11 mouse cellular contexts compared by ENCODE assay signal in genomic region chr11:96365441-96366091, GRCm38 (mm10). TPM values are rescaled to one million over a fixed set of nuclear protein-coding genes. Genes with fewer than 3 reads are reported as not detected.
DNase-seq lines count a peak whose midpoint lies in the region; ATAC-seq and TF ChIP-seq lines count a peak whose summit lies in the region.
"Had no signal": no experiment of that assay in that cellular context is flagged by ENCODE, and none has a peak within 500 bp of the region (broad histone marks: within the 10 kb centered on the region; RNA-seq: fewer than 3 reads in every experiment).

Gene Hoxb1, plus strand, starts transcription at chr11:96365752.

- 0 out of 2 replicates have a peak, but pooled peaks cover 4% of the 10 kb centered on the region for H3K4me1 ChIP-seq in lung, embryonic 14.5 days (ENCODE audit: insufficient read depth)
- H3K4me1 ChIP-seq in embryonic facial prominence, embryonic 10.5 days = peaks cover 8% of the 10 kb centered on the region; the same call in 1 of the 2 replicates
- H3K4me1 ChIP-seq in hindbrain, postnatal 0 days (ENCODE audit: insufficient read depth, low read length) = no peaks in the 10 kb centered on the region
- H3K4me1 ChIP-seq in neural tube, embryonic 14.5 days (ENCODE audit: control insufficient read depth, insufficient read depth, low read length) = 0 out of 2 replicates have a peak, but pooled peaks cover 12% of the 10 kb centered on the region
- H3K4me1 ChIP-seq: embryonic facial prominence, embryonic 12.5 days had no signal

- no peak for TF ChIP-seq CTCF in lung, embryonic 14.5 days (IDR thresholded peaks at IDR 0.05; ENCODE audit: low read depth)
- no peak for TF ChIP-seq CTCF in hindbrain, postnatal 0 days (IDR thresholded peaks at IDR 0.05; ENCODE audit: low read depth)

- no peaks in the 10 kb centered on the region for H3K9me3 ChIP-seq in lung, embryonic 14.5 days (ENCODE audit: low read depth, low read length)
- no peaks in the 10 kb centered on the region for H3K9me3 ChIP-seq in embryonic facial prominence, embryonic 10.5 days
- H3K9me3 ChIP-seq in hindbrain, postnatal 0 days (ENCODE audit: low read length) = no peaks in the 10 kb centered on the region
- H3K9me3 ChIP-seq in neural tube, embryonic 14.5 days (ENCODE audit: control insufficient read depth, low read length) = no peaks in the 10 kb centered on the region
- H3K9me3 ChIP-seq: embryonic facial prominence, embryonic 12.5 days had no signal

- peak within 1 kb of the TSS; percentile 54 for H3K4me2 ChIP-seq in lung, embryonic 14.5 days
- H3K4me2 ChIP-seq in hindbrain, postnatal 0 days (ENCODE audit: low read depth, low read length) = peak within 1 kb of the TSS; percentile 26
- H3K4me2 ChIP-seq in neural tube, embryonic 14.5 days (ENCODE audit: low read depth, low read length) = peak within 1 kb of the TSS; percentile 53
- H3K4me2 ChIP-seq: embryonic facial prominence, embryonic 12.5 days had no signal

- H3K27me3 ChIP-seq in lung, embryonic 14.5 days (ENCODE audit: insufficient read depth, low read length) = peaks cover 32% of the 10 kb centered on the region
- H3K27me3 ChIP-seq in embryonic facial prominence, embryonic 10.5 days (replicated peaks; ENCODE audit: low read depth, poor library complexity, severe bottlenecking) = peaks cover 100% of the 10 kb centered on the region
- H3K27me3 ChIP-seq in hindbrain, postnatal 0 days (ENCODE audit: insufficient read depth, low read length) = peaks cover 66% of the 10 kb centered on the region
- H3K27me3 ChIP-seq in neural tube, embryonic 14.5 days (ENCODE audit: control insufficient read depth, insufficient read depth, low read length) = no peaks in the 10 kb centered on the region

- H3K36me3 ChIP-seq in lung, embryonic 14.5 days (ENCODE audit: insufficient read depth) = no peaks in the 10 kb centered on the region
- no peaks in the 10 kb centered on the region for H3K36me3 ChIP-seq in embryonic facial prominence, embryonic 10.5 days (replicated peaks)
- no peaks in the 10 kb centered on the region for H3K36me3 ChIP-seq in hindbrain, postnatal 0 days (ENCODE audit: insufficient read depth, low read length)
- no peaks in the 10 kb centered on the region for H3K36me3 ChIP-seq in neural tube, embryonic 14.5 days (ENCODE audit: control insufficient read depth, insufficient read depth, low read length)
- H3K36me3 ChIP-seq: embryonic facial prominence, embryonic 12.5 days had no signal

- 19% methylated on average over 26 of the region's 26 CpGs for WGBS in lung, embryonic 14.5 days
- 2% methylated on average over 26 of the region's 26 CpGs for WGBS in embryonic facial prominence, embryonic 10.5 days
- 4% methylated on average over 24 of the region's 26 CpGs for WGBS in hindbrain, postnatal 0 days
- 2% methylated on average over 26 of the region's 26 CpGs for WGBS in neural tube, embryonic 14.5 days

- H3K27ac ChIP-seq in lung, embryonic 14.5 days (ENCODE audit: low read depth) = no peak within 1 kb of the TSS
- H3K27ac ChIP-seq in embryonic facial prominence, embryonic 10.5 days (replicated peaks) = no peak within 1 kb of the TSS; the same call in 1 of the 2 replicates
- H3K27ac ChIP-seq in hindbrain, postnatal 0 days = no peak within 1 kb of the TSS
- no peak within 1 kb of the TSS for H3K27ac ChIP-seq in neural tube, embryonic 14.5 days (ENCODE audit: low read depth, low read length)
- H3K27ac ChIP-seq: embryonic facial prominence, embryonic 12.5 days had no signal

- no peak for DNase-seq in lung, embryonic 14.5 days
- DNase-seq in lung, postnatal 36 days = no peak
- DNase-seq in embryonic facial prominence, embryonic 10.5 days (ENCODE audit: low spot score) = peak; percentile 36
- DNase-seq in hindbrain, postnatal 0 days (ENCODE audit: low spot score) = no peak
- DNase-seq in right cerebral cortex, postnatal 14 days = no peak
- no peak for DNase-seq in Muller cell, postnatal 12 days (ENCODE audit: inconsistent ontology term)
- DNase-seq: spleen, adult 18-20 months had no signal

- H3K4me3 ChIP-seq in lung, embryonic 14.5 days (ENCODE audit: low read depth, low read length) = peak within 1 kb of the TSS; percentile 21
- peak within 1 kb of the TSS; percentile 33 for H3K4me3 ChIP-seq in embryonic facial prominence, embryonic 10.5 days
- H3K4me3 ChIP-seq in hindbrain, postnatal 0 days (ENCODE audit: low read length) = peak within 1 kb of the TSS; percentile 5; the same call in 1 of the 2 replicates
- peak within 1 kb of the TSS; percentile 12 for H3K4me3 ChIP-seq in neural tube, embryonic 14.5 days (ENCODE audit: low read depth, low read length)
- H3K4me3 ChIP-seq: embryonic facial prominence, embryonic 12.5 days; myocyte had no signal

- peak; percentile 42; the same call in 1 of the 2 replicates for ATAC-seq in lung, embryonic 14.5 days (ENCODE audit: insufficient read depth)
- ATAC-seq in hindbrain, postnatal 0 days = peak; percentile 32; the same call in 1 of the 2 replicates
- ATAC-seq in neural tube, embryonic 14.5 days (ENCODE audit: low read depth) = peak; percentile 51

- peak within 1 kb of the TSS; percentile 24; the same call in 1 of the 2 replicates for H3K9ac ChIP-seq in lung, embryonic 14.5 days
- H3K9ac ChIP-seq in hindbrain, postnatal 0 days (replicated peaks; ENCODE audit: low read length) = no peak within 1 kb of the TSS
- H3K9ac ChIP-seq in neural tube, embryonic 14.5 days (replicated peaks; ENCODE audit: low read depth, low read length) = peak within 1 kb of the TSS; percentile 45
- H3K9ac ChIP-seq: embryonic facial prominence, embryonic 12.5 days had no signal

RNA-seq across cellular contexts. Expression of gene Hoxb1, which starts in this region (rescaled TPM):
- 0.08 TPM in 1 of 2 replicates, not detected in the other for polyA plus RNA-seq in lung, embryonic 14.5 days (2014; fragmentation: Nextera tagmentation; extraction: Ambion mirVana)
- polyA plus RNA-seq in embryonic facial prominence, embryonic 10.5 days (2016; fragmentation: Nextera tagmentation; extraction: Ambion mirVana) = 1.2 and 7.1 TPM in 2 replicates
- 0.21 TPM in 1 of 2 replicates, not detected in the other for total RNA-seq in hindbrain, postnatal 0 days (2014; rRNA removed)
- polyA plus RNA-seq in hindbrain, postnatal 0 days (2015; fragmentation: Nextera tagmentation; extraction: Ambion mirVana) = 0.08 and 0.24 TPM in 2 replicates
- polyA plus RNA-seq in neural tube, embryonic 14.5 days (2014; fragmentation: Nextera tagmentation; extraction: Ambion mirVana) = 0.62 and 0.96 TPM in 2 replicates
- polyA plus RNA-seq: liver, embryonic 16.5 days; myocyte had no signal

Comparison
In these comparisons a context has a peak if more than half of its experiments do, and no peak if none do; other contexts are left out.
1. Peak in ATAC-seq, H3K4me3 ChIP-seq, H3K9ac ChIP-seq and H3K4me2 ChIP-seq in lung, embryonic 14.5 days; RNA of the gene not detected or under 1 TPM.
2. Peak in ATAC-seq, H3K4me3 ChIP-seq and H3K4me2 ChIP-seq in hindbrain, postnatal 0 days; RNA of the gene not detected or under 1 TPM.
3. Peak in ATAC-seq, H3K4me3 ChIP-seq, H3K9ac ChIP-seq and H3K4me2 ChIP-seq in neural tube, embryonic 14.5 days; RNA of the gene not detected or under 1 TPM.